Mouse (Mus musculus): ENCODE data around the gene Rnf207.

DNA sequence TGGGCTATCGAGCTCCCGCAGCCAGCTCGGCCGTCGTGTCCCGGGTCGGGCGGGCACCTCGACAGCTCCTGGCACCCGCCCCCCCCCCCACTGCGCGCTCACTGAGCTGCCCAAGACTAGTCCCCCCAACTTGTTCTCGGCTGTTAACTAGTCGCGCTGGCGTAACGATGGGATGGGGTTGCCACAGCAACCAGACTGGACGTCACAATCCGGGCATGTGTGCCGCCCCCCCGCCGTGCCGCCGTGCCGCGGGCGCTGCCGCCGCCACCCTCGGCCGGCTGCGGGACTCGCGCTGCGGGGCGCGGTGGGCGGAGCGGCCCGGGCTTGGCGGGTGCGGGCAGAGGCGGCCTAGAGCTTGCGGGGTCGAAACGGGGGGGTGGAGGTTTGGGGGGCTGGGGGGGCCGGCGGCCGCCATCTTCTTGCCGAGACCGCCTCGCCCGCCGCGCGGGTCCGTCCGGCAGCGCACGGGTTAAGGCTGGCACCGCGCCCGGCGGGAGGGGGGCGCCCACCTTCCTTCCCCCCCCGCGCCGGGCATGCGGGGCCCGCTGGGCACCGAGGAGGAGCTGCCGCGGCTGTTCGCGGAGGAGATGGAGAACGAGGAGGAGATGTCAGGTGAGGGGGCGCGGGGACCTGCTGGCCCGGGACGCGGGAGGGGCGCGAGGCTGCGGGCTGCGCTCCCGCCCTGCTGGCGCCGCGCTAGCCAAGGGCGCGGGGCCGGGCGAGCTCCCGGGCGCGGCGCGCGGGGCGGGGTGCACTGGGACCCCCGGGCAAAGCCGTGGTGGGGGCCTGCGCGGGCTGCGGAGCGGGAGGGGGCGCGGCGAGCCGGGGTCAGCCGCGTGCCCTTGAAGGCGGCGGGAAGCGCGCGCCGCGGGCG lies 19.9 kb upstream of the Rnf207 start, which contains the start of gene Chd5:
- TF ChIP-seq POLR2A (IDR thresholded peaks at IDR 0.05; ENCODE audit: borderline replicate concordance, control insufficient read depth, low read depth, low read length) (no peak), CTCF (IDR thresholded peaks at IDR 0.05; ENCODE audit: control insufficient read depth, insufficient read depth, low read length) (no peak)

Data from bone marrow, adult 2 months (tissue).